Mouse (Mus musculus) heart, embryonic 16.5 days (tissue): ENCODE data around the gene Hes2. TPM values are rescaled to one million over a fixed set of nuclear protein-coding genes. Genes with fewer than 3 reads are reported as not detected.

Source experiments
- ATAC-seq: fragments of 200-750 bp; cut with Nextera tagmentation; replicated peaks from 2 replicates; pipeline ENCODE4 v1.8.0; 2017; ENCODE audit warnings: moderate number of reproducible peaks; ENCODE audit not compliant: insufficient read depth, low FRiP score; ENCODE audit errors: extremely low read depth
- H3K27ac ChIP-seq: fragments of 300-500 bp; sonication (generic); 2 replicates; pipeline ENCODE4 v1.5.1; 2014; ENCODE audit warnings: mild to moderate bottlenecking, low read length, control low read depth, moderate library complexity
- H3K27me3 ChIP-seq: fragments of 300-500 bp; sonication (generic); 2 replicates; pipeline ENCODE4 v1.6.1; 2014; ENCODE audit warnings: low read length, mixed read lengths; ENCODE audit not compliant: control insufficient read depth, insufficient read depth
- H3K36me3 ChIP-seq: fragments of 300-500 bp; sonication (generic); 2 replicates; pipeline ENCODE4 v1.6.1; 2014; ENCODE audit not compliant: control insufficient read depth, insufficient read depth
- H3K4me1 ChIP-seq: fragments of 300-500 bp; sonication (generic); 2 replicates; pipeline ENCODE4 v1.6.1; 2014; ENCODE audit warnings: low read length, mixed read lengths; ENCODE audit not compliant: control insufficient read depth, insufficient read depth
- H3K4me2 ChIP-seq: fragments of 300-500 bp; sonication (generic); 2 replicates; pipeline ENCODE4 v1.6.1; 2014; ENCODE audit warnings: low read depth, mild to moderate bottlenecking, control low read depth, low read length
- H3K4me3 ChIP-seq: fragments of 300-500 bp; sonication (generic); 2 replicates; pipeline ENCODE4 v1.5.1; 2014; ENCODE audit warnings: mild to moderate bottlenecking, control low read depth, low read length
- H3K9ac ChIP-seq: fragments of 300-500 bp; sonication (generic); 2 replicates; pipeline ENCODE4 v1.6.1; 2014; ENCODE audit warnings: low read length, control low read depth
- H3K9me3 ChIP-seq: fragments of 300-500 bp; sonication (generic); replicated peaks from 2 replicates; pipeline ENCODE4 v1.6.1; 2016; ENCODE audit warnings: low read length; ENCODE audit not compliant: control insufficient read depth
- WGBS: fragments of 180-500 bp; shearing (Covaris S2); extraction: QIAGEN DNeasy Blood & Tissue Kit; methylation state at CpG from one replicate; pipeline ENCODE4 v1.1.7; 2014; 5-methylcytosine and 5-hydroxymethylcytosine counted together
- polyA plus RNA-seq: library from polyadenylated mRNA; unstranded; fragments of >200 nt; fragmentation: Nextera tagmentation; extraction: Ambion mirVana; gene quantifications from 2 replicates; pipeline ENCODE4 v1.2.1, GENCODE M21; 2015

Hes2 gene
- polyA plus RNA-seq, 1 experiment from 2014 or later = 0.14 TPM

- WGBS = under 1% methylated on average over 57 of the region's 57 CpGs
- Histone ChIP-seq H3K27me3 (peaks cover 48% of the 10 kb centered on the region), H3K27ac (no peak within 1 kb of the TSS)
Observed at GRCm38 (mm10) chr4:152151966-152152544, 6.6 kb upstream of the Hes2 start, which contains the start of gene Espn. Gene Espn (minus strand): TSS chr4:152152371.

GRCm38 (mm10) chr4:152153771-152154177 is 4.9 kb upstream of the Hes2 start:
- Histone ChIP-seq H3K4me3 (peak overlapping the region; percentile 40), H3K4me1 (peaks cover 22% of the 10 kb centered on the region), H3K9ac (peak overlapping the region; percentile 50), H3K9me3 (no peaks in the 10 kb centered on the region), H3K4me2 (peak overlapping the region; percentile 61), H3K27me3 (peaks cover 63% of the 10 kb centered on the region), H3K27ac (no peak overlapping the region), H3K36me3 (no peaks in the 10 kb centered on the region)
- WGBS = 2% methylated on average over 23 of the region's 23 CpGs
- 0 out of 2 replicates have a peak, but pooled peaks have one; percentile 10 for ATAC-seq

More at GRCm38 (mm10) chr4:152151966-152152544, 6.6 kb upstream of the Hes2 start, which contains the start of gene Espn:
- H3K9ac ChIP-seq = peak within 1 kb of the TSS; percentile 63
- H3K4me2 ChIP-seq = peak within 1 kb of the TSS; percentile 83
- peak within 1 kb of the TSS; percentile 58 for H3K4me3 ChIP-seq
- no peaks in the 10 kb centered on the region for H3K9me3 ChIP-seq
- peaks cover 15% of the 10 kb centered on the region for H3K4me1 ChIP-seq
- peak; percentile 85 for ATAC-seq
- H3K36me3 ChIP-seq = no peaks in the 10 kb centered on the region

- Histone ChIP-seq H3K4me3 (no peak overlapping the region), H3K27ac (no peak overlapping the region), H3K9ac (no peak overlapping the region), H3K4me2 (no peak overlapping the region), H3K27me3 (peaks cover 70% of the 10 kb centered on the region), H3K9me3 (no peaks in the 10 kb centered on the region), H3K4me1 (peaks cover 28% of the 10 kb centered on the region), H3K36me3 (no peaks in the 10 kb centered on the region)
- WGBS = 45% methylated on average over 4 of the region's 4 CpGs
- no peak for ATAC-seq
Observed at GRCm38 (mm10) chr4:152155019-152155418, 3.6 kb upstream of the Hes2 start.

- no peaks in the 10 kb centered on the region for H3K9me3 ChIP-seq
- H3K36me3 ChIP-seq = no peaks in the 10 kb centered on the region
- no peak overlapping the region for H3K27ac ChIP-seq
- 18% methylated on average over 21 of the region's 21 CpGs for WGBS
- no peak for ATAC-seq
- H3K4me2 ChIP-seq = peak overlapping the region; percentile 54
- peaks cover 21% of the 10 kb centered on the region for H3K4me1 ChIP-seq
- H3K9ac ChIP-seq = no peak overlapping the region
- H3K27me3 ChIP-seq = peaks cover 78% of the 10 kb centered on the region
- peak overlapping the region; percentile 41 for H3K4me3 ChIP-seq
Observed at GRCm38 (mm10) chr4:152157779-152158584, 685 bp upstream of the Hes2 start.

GRCm38 (mm10) chr4:152159285-152159678 is 615 bp downstream of the Hes2 start:
- Histone ChIP-seq H3K27me3 (peaks cover 73% of the 10 kb centered on the region), H3K4me2 (peak overlapping the region; percentile 54), H3K9me3 (no peaks in the 10 kb centered on the region), H3K9ac (no peak overlapping the region), H3K4me1 (peaks cover 13% of the 10 kb centered on the region), H3K4me3 (peak overlapping the region; percentile 41), H3K36me3 (no peaks in the 10 kb centered on the region), H3K27ac (no peak overlapping the region)
- no peak; the same call in 1 of the 2 replicates for ATAC-seq
- WGBS = 1% methylated on average over 19 of the region's 19 CpGs

GRCm38 (mm10) chr4:152160748-152161147 is 2.1 kb downstream of the Hes2 start:
- H3K4me3 ChIP-seq = no peak overlapping the region
- WGBS = 48% methylated on average over 4 of the region's 4 CpGs
- ATAC-seq = no peak
- no peak overlapping the region for H3K9ac ChIP-seq
- H3K27ac ChIP-seq = no peak overlapping the region
- no peaks in the 10 kb centered on the region for H3K9me3 ChIP-seq
- H3K4me2 ChIP-seq = no peak overlapping the region
- H3K4me1 ChIP-seq = peaks cover 13% of the 10 kb centered on the region
- H3K27me3 ChIP-seq = peaks cover 64% of the 10 kb centered on the region
- H3K36me3 ChIP-seq = no peaks in the 10 kb centered on the region

- Histone ChIP-seq H3K36me3 (no peaks in the 10 kb centered on the region), H3K4me1 (peaks cover 13% of the 10 kb centered on the region), H3K4me2 (no peak overlapping the region), H3K4me3 (no peak overlapping the region), H3K9me3 (no peaks in the 10 kb centered on the region), H3K27ac (no peak overlapping the region), H3K9ac (no peak overlapping the region), H3K27me3 (peaks cover 64% of the 10 kb centered on the region)
- no peak for ATAC-seq
- 77% methylated on average over 6 of the region's 6 CpGs for WGBS
Observed at GRCm38 (mm10) chr4:152161601-152162000, 2.9 kb downstream of the Hes2 start.

GRCm38 (mm10) chr4:152162748-152163147 is 4.1 kb downstream of the Hes2 start:
- Histone ChIP-seq H3K36me3 (no peaks in the 10 kb centered on the region), H3K9me3 (no peaks in the 10 kb centered on the region), H3K4me3 (no peak overlapping the region), H3K27ac (no peak overlapping the region), H3K4me1 (peaks cover 13% of the 10 kb centered on the region), H3K4me2 (no peak overlapping the region), H3K27me3 (peaks cover 57% of the 10 kb centered on the region), H3K9ac (no peak overlapping the region)
- WGBS = 79% methylated on average over 2 of the region's 2 CpGs
- ATAC-seq = no peak
